Mouse (Mus musculus) kidney, adult 2 months (tissue): ENCODE results near the gene St13. TPM values are rescaled to one million over a fixed set of nuclear protein-coding genes. Genes with fewer than 3 reads are reported as not detected.

Experiments used
- DNase-seq: peaks from one replicate; pipeline ENCODE4 v3.0.0; 2021
- H3K27ac ChIP-seq: fragments of 200-500 bp; 2 replicates; pipeline ENCODE4 v1.5.1; 2012; ENCODE audit warnings: low read depth, low read length, control low read depth, inconsistent platforms; ENCODE audit not compliant: insufficient read depth
- H3K27me3 ChIP-seq: fragments of 200-500 bp; replicated peaks from 2 replicates; pipeline ENCODE4 v1.6.1; 2012; ENCODE audit warnings: mild to moderate bottlenecking, moderate library complexity, low read length, inconsistent platforms; ENCODE audit not compliant: control insufficient read depth, insufficient read depth
- H3K36me3 ChIP-seq: fragments of 200-500 bp; 2 replicates; pipeline ENCODE4 v1.6.1; 2012; ENCODE audit warnings: mild to moderate bottlenecking, moderate library complexity, low read length, inconsistent platforms; ENCODE audit not compliant: control insufficient read depth, insufficient read depth
- H3K4me1 ChIP-seq: fragments of 200-500 bp; 2 replicates; pipeline ENCODE4 v1.6.1; 2011; ENCODE audit warnings: low read length; ENCODE audit not compliant: control insufficient read depth, insufficient read depth
- H3K4me3 ChIP-seq: fragments of 200-500 bp; 2 replicates; pipeline ENCODE4 v1.5.1; 2011; ENCODE audit warnings: mild to moderate bottlenecking, low read depth, low read length, control low read depth; ENCODE audit not compliant: insufficient read depth
- CTCF ChIP-seq: fragments of 200-500 bp; conservative IDR thresholded peaks from 2 replicates; pipeline ENCODE4 v1.5.1; 2011; ENCODE audit warnings: low read depth, mild to moderate bottlenecking, control low read depth, low read length, moderate library complexity, mixed read lengths; ENCODE audit not compliant: insufficient read depth, insufficient read length
- POLR2A ChIP-seq: fragments of 200-500 bp; IDR thresholded peaks from one replicate; pipeline ENCODE4 v1.6.1; 2011; ENCODE audit warnings: low read depth, low read length, control low read depth
- WGBS: fragments of 180-500 bp; shearing (Covaris S2); methylation state at CpG from one replicate; pipeline ENCODE4 v1.1.7; 2018; 5-methylcytosine and 5-hydroxymethylcytosine counted together
- polyA plus RNA-seq: library from polyadenylated mRNA; depleted of rRNA; stranded (reverse); fragments of >200 nt; gene quantifications from 2 replicates; pipeline ENCODE4 v1.2.3, GENCODE M21; 2012; rRNA removed

Gene St13
- 40.7 and 46.3 TPM in 2 replicates for polyA plus RNA-seq

- Histone ChIP-seq H3K27ac (peak within 1 kb of the TSS; percentile 97), H3K36me3 (no peaks in the 10 kb centered on the region), H3K4me1 (no peaks in the 10 kb centered on the region; the same call in 1 of the 2 replicates), H3K27me3 (no peaks in the 10 kb centered on the region), H3K4me3 (peak within 1 kb of the TSS; percentile 97)
- under 1% methylated on average over 50 of the region's 50 CpGs for WGBS
- no peak for TF ChIP-seq CTCF
- peak; percentile 43 for TF ChIP-seq POLR2A
- peak; percentile 98 for DNase-seq
Measured at GRCm38 (mm10) chr15:81399638-81400315, at the start of gene St13, which contains the start of gene Xpnpep3. Gene St13, minus strand, starts transcription at chr15:81400077. Gene Xpnpep3, plus strand, starts transcription at chr15:81400138.

GRCm38 (mm10) chr15:81448463-81448862 is 48.6 kb upstream of the St13 start:
- no peaks in the 10 kb centered on the region for H3K4me1 ChIP-seq
- H3K27me3 ChIP-seq = no peaks in the 10 kb centered on the region
- DNase-seq = peak; percentile 82
- no peak overlapping the region for H3K4me3 ChIP-seq
- WGBS = 45% methylated on average over 3 of the region's 3 CpGs
- H3K36me3 ChIP-seq = no peaks in the 10 kb centered on the region; the same call in 1 of the 2 replicates
- H3K27ac ChIP-seq = no peak overlapping the region
- TF ChIP-seq POLR2A = no peak
- peak; percentile 37 for TF ChIP-seq CTCF

DNA sequence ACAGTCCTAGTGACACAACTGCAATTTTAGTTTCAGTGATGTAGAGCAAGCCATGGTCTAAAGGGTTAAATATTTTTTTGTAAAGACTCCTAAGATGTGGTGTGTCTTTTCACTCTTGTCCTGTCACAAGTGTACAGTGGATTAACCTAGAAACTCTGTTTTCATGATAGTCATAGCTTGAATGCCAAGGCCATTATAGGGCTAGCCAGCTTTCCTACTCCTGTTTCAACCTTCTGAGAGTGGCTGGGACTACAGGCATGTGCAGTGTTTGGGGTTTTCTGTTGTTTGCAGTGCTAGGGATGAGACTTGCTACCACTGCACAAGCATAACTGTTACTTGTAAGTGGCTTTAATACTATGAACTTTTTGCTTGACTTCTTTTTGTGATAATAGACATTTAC is 39.4 kb upstream of the St13 start:
- H3K27me3 ChIP-seq = no peaks in the 10 kb centered on the region
- H3K4me1 ChIP-seq = no peaks in the 10 kb centered on the region
- no peak overlapping the region for H3K4me3 ChIP-seq
- TF ChIP-seq POLR2A (no peak), CTCF (no peak)
- H3K36me3 ChIP-seq = no peaks in the 10 kb centered on the region
- no peak overlapping the region for H3K27ac ChIP-seq
- DNase-seq = no peak

DNA sequence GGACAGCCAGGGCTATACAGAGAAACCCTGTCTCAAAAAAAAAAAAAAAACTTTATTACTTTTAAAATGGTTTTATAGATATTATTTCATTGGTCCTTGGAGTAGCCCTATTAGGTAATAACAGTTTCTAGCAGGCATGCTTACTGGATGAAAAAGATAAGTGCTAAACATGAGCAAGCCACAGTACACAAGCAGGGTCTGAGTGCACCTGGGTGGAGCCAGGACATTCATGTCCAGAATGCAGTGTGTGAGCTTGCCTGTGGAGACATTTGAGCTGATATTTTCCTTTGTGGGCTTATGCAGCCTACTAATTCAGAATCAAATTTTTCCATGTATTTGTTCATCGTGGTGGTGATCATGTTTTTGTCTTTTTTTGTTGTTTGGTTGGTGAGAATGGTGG is 38.5 kb upstream of the St13 start:
- 96% methylated on average over 1 of the region's 1 CpGs for WGBS
- H3K36me3 ChIP-seq = no peaks in the 10 kb centered on the region
- no peak overlapping the region for H3K27ac ChIP-seq
- H3K4me1 ChIP-seq = no peaks in the 10 kb centered on the region
- TF ChIP-seq POLR2A (no peak), CTCF (no peak)
- H3K4me3 ChIP-seq = no peak overlapping the region
- no peaks in the 10 kb centered on the region for H3K27me3 ChIP-seq
- DNase-seq = no peak

- H3K4me1 ChIP-seq = no peaks in the 10 kb centered on the region
- no peak for DNase-seq
- no peak overlapping the region for H3K27ac ChIP-seq
- H3K4me3 ChIP-seq = no peak overlapping the region
- WGBS = 58% methylated on average over 1 of the region's 1 CpGs
- no peaks in the 10 kb centered on the region for H3K27me3 ChIP-seq
- H3K36me3 ChIP-seq = peaks cover 4% of the 10 kb centered on the region
- TF ChIP-seq POLR2A (no peak), CTCF (no peak)
Measured at GRCm38 (mm10) chr15:81431195-81431594, 31.3 kb upstream of the St13 start.

- WGBS = 70% methylated on average over 2 of the region's 2 CpGs
- no peak for TF ChIP-seq CTCF
- TF ChIP-seq POLR2A = no peak
- Histone ChIP-seq H3K4me3 (no peak overlapping the region), H3K4me1 (0 out of 2 replicates have a peak, but pooled peaks cover 2% of the 10 kb centered on the region), H3K27me3 (no peaks in the 10 kb centered on the region), H3K27ac (no peak overlapping the region), H3K36me3 (peaks cover 4% of the 10 kb centered on the region)
- DNase-seq = no peak
Measured at GRCm38 (mm10) chr15:81427947-81428346, 28.1 kb upstream of the St13 start.

- TF ChIP-seq CTCF = no peak
- TF ChIP-seq POLR2A = no peak
- Histone ChIP-seq H3K27ac (no peak overlapping the region), H3K4me3 (no peak overlapping the region), H3K4me1 (peaks cover 13% of the 10 kb centered on the region), H3K27me3 (no peaks in the 10 kb centered on the region), H3K36me3 (peaks cover 2% of the 10 kb centered on the region; the same call in 1 of the 2 replicates)
- no peak for DNase-seq
- 84% methylated on average over 3 of the region's 3 CpGs for WGBS
Measured at GRCm38 (mm10) chr15:81425311-81425710, 25.4 kb upstream of the St13 start.
